Mouse (Mus musculus): ENCODE results near the gene Ttc29. TPM values are rescaled to one million over a fixed set of nuclear protein-coding genes. Genes with fewer than 3 reads are reported as not detected.

Ttc29 gene
- polyA plus RNA-seq, 1 experiment from 2014 or later, result not detected

- WGBS, result 81% methylated on average over 10 of the region's 10 CpGs
- no peaks in the 10 kb centered on the region for H3K27me3 ChIP-seq (ENCODE audit: low read depth, poor library complexity, severe bottlenecking)
Measured at GRCm38 (mm10) chr8:78289374-78289971, 76.4 kb downstream of the Ttc29 start.

GRCm38 (mm10) chr8:78290274-78290673 lies 77.2 kb downstream of the Ttc29 start:
- WGBS, result 63% methylated on average over 7 of the region's 7 CpGs
- Histone ChIP-seq H3K36me3 (no peaks in the 10 kb centered on the region), H3K9me3 (replicated peaks) (no peaks in the 10 kb centered on the region), H3K4me3 (no peak overlapping the region), H3K27me3 (ENCODE audit: low read depth, poor library complexity, severe bottlenecking) (no peaks in the 10 kb centered on the region), H3K27ac (no peak overlapping the region), H3K4me1 (peaks cover 8% of the 10 kb centered on the region; the same call in 1 of the 2 replicates)
- DNase-seq (ENCODE audit: low spot score), result no peak

More at GRCm38 (mm10) chr8:78289374-78289971, 76.4 kb downstream of the Ttc29 start:
- no peaks in the 10 kb centered on the region for H3K36me3 ChIP-seq
- no peaks in the 10 kb centered on the region for H3K9me3 ChIP-seq (replicated peaks)
- DNase-seq (ENCODE audit: low spot score), result no peak
- no peak overlapping the region for H3K27ac ChIP-seq
- H3K4me1 ChIP-seq, result peaks cover 8% of the 10 kb centered on the region; the same call in 1 of the 2 replicates
- H3K4me3 ChIP-seq, result no peak overlapping the region

GRCm38 (mm10) chr8:78295494-78295893 lies 82.4 kb downstream of the Ttc29 start:
- Histone ChIP-seq H3K27ac (no peak overlapping the region), H3K4me1 (peaks cover under 1% of the 10 kb centered on the region; the same call in 1 of the 2 replicates), H3K4me3 (no peak overlapping the region), H3K9me3 (replicated peaks) (no peaks in the 10 kb centered on the region), H3K27me3 (ENCODE audit: low read depth, poor library complexity, severe bottlenecking) (no peaks in the 10 kb centered on the region), H3K36me3 (no peaks in the 10 kb centered on the region)
- no peak for DNase-seq (ENCODE audit: low spot score)
- WGBS, result 70% methylated on average over 5 of the region's 5 CpGs

- Histone ChIP-seq H3K27me3 (ENCODE audit: low read depth, poor library complexity, severe bottlenecking) (0 out of 2 replicates have a peak, but pooled peaks cover 4% of the 10 kb centered on the region), H3K27ac (no peak overlapping the region), H3K9me3 (replicated peaks) (no peaks in the 10 kb centered on the region), H3K36me3 (no peaks in the 10 kb centered on the region), H3K4me1 (peaks cover 6% of the 10 kb centered on the region; the same call in 1 of the 2 replicates), H3K4me3 (no peak overlapping the region)
- 25% methylated on average over 7 of the region's 7 CpGs for WGBS
- no peak for DNase-seq (ENCODE audit: low spot score)
Measured at GRCm38 (mm10) chr8:78303579-78303978, 90.5 kb downstream of the Ttc29 start.

- H3K4me3 ChIP-seq, result no peak overlapping the region
- no peaks in the 10 kb centered on the region for H3K36me3 ChIP-seq
- no peak overlapping the region for H3K27ac ChIP-seq
- 0 out of 2 replicates have a peak, but pooled peaks cover 4% of the 10 kb centered on the region for H3K27me3 ChIP-seq (ENCODE audit: low read depth, poor library complexity, severe bottlenecking)
- peaks cover 6% of the 10 kb centered on the region; the same call in 1 of the 2 replicates for H3K4me1 ChIP-seq
- no peak for DNase-seq (ENCODE audit: low spot score)
- no peaks in the 10 kb centered on the region for H3K9me3 ChIP-seq (replicated peaks)
- 73% methylated on average over 10 of the region's 10 CpGs for WGBS
Measured at GRCm38 (mm10) chr8:78306604-78307003, 93.5 kb downstream of the Ttc29 start.

GRCm38 (mm10) chr8:78307131-78307530 lies 94.0 kb downstream of the Ttc29 start:
- no peak overlapping the region for H3K27ac ChIP-seq
- H3K4me3 ChIP-seq, result no peak overlapping the region
- H3K4me1 ChIP-seq, result peaks cover 6% of the 10 kb centered on the region; the same call in 1 of the 2 replicates
- H3K27me3 ChIP-seq (ENCODE audit: low read depth, poor library complexity, severe bottlenecking), result 0 out of 2 replicates have a peak, but pooled peaks cover 4% of the 10 kb centered on the region
- H3K36me3 ChIP-seq, result no peaks in the 10 kb centered on the region
- H3K9me3 ChIP-seq (replicated peaks), result no peaks in the 10 kb centered on the region
- no peak for DNase-seq (ENCODE audit: low spot score)
- 52% methylated on average over 4 of the region's 4 CpGs for WGBS

GRCm38 (mm10) chr8:78309539-78309938 lies 96.4 kb downstream of the Ttc29 start:
- Histone ChIP-seq H3K27me3 (ENCODE audit: low read depth, poor library complexity, severe bottlenecking) (0 out of 2 replicates have a peak, but pooled peaks cover 4% of the 10 kb centered on the region), H3K27ac (no peak overlapping the region), H3K36me3 (no peaks in the 10 kb centered on the region), H3K4me1 (no peaks in the 10 kb centered on the region; the same call in 1 of the 2 replicates), H3K9me3 (replicated peaks) (no peaks in the 10 kb centered on the region), H3K4me3 (no peak overlapping the region)
- WGBS, result 79% methylated on average over 6 of the region's 6 CpGs
- no peak for DNase-seq (ENCODE audit: low spot score)

- DNase-seq (ENCODE audit: low spot score), result no peak
- Histone ChIP-seq H3K4me1 (no peaks in the 10 kb centered on the region), H3K9me3 (replicated peaks) (no peaks in the 10 kb centered on the region), H3K4me3 (no peak overlapping the region), H3K27me3 (ENCODE audit: low read depth, poor library complexity, severe bottlenecking) (no peaks in the 10 kb centered on the region), H3K27ac (no peak overlapping the region), H3K36me3 (no peaks in the 10 kb centered on the region)
- WGBS, result 68% methylated on average over 9 of the region's 9 CpGs
Measured at GRCm38 (mm10) chr8:78315576-78315975, 102.5 kb downstream of the Ttc29 start.

GRCm38 (mm10) chr8:78317666-78318065 lies 104.6 kb downstream of the Ttc29 start:
- Histone ChIP-seq H3K27me3 (ENCODE audit: low read depth, poor library complexity, severe bottlenecking) (no peaks in the 10 kb centered on the region), H3K9me3 (replicated peaks) (no peaks in the 10 kb centered on the region), H3K36me3 (no peaks in the 10 kb centered on the region), H3K4me1 (no peaks in the 10 kb centered on the region), H3K27ac (no peak overlapping the region), H3K4me3 (no peak overlapping the region)
- 92% methylated on average over 2 of the region's 2 CpGs for WGBS
- no peak for DNase-seq (ENCODE audit: low spot score)

GRCm38 (mm10) chr8:78323391-78323790 lies 110.3 kb downstream of the Ttc29 start:
- H3K4me3 ChIP-seq, result no peak overlapping the region

GRCm38 (mm10) chr8:78340689-78341529 lies 127.8 kb downstream of the Ttc29 start:
- DNase-seq (ENCODE audit: low spot score), result no peak
- no peaks in the 10 kb centered on the region for H3K27me3 ChIP-seq (ENCODE audit: low read depth, poor library complexity, severe bottlenecking)
- no peaks in the 10 kb centered on the region for H3K36me3 ChIP-seq
- H3K9me3 ChIP-seq (replicated peaks), result no peaks in the 10 kb centered on the region
- H3K4me1 ChIP-seq, result peaks cover 7% of the 10 kb centered on the region
- H3K27ac ChIP-seq, result no peak overlapping the region
- WGBS, result 73% methylated on average over 11 of the region's 11 CpGs
- no peak overlapping the region for H3K4me3 ChIP-seq

More at GRCm38 (mm10) chr8:78323391-78323790, 110.3 kb downstream of the Ttc29 start:
- Histone ChIP-seq H3K9me3 (replicated peaks) (no peaks in the 10 kb centered on the region), H3K4me1 (no peaks in the 10 kb centered on the region), H3K27me3 (ENCODE audit: low read depth, poor library complexity, severe bottlenecking) (no peaks in the 10 kb centered on the region), H3K36me3 (no peaks in the 10 kb centered on the region), H3K27ac (no peak overlapping the region)
- no peak for DNase-seq (ENCODE audit: low spot score)
- 90% methylated on average over 3 of the region's 3 CpGs for WGBS

- no peak for DNase-seq (ENCODE audit: low spot score)
- Histone ChIP-seq H3K4me1 (peaks cover 14% of the 10 kb centered on the region), H3K4me3 (no peak overlapping the region), H3K36me3 (no peaks in the 10 kb centered on the region), H3K27me3 (ENCODE audit: low read depth, poor library complexity, severe bottlenecking) (no peaks in the 10 kb centered on the region), H3K9me3 (replicated peaks) (no peaks in the 10 kb centered on the region), H3K27ac (no peak overlapping the region)
- 87% methylated on average over 4 of the region's 4 CpGs for WGBS
Measured at GRCm38 (mm10) chr8:78342151-78342550, 129.1 kb downstream of the Ttc29 start.

GRCm38 (mm10) chr8:78344006-78344405 lies 130.9 kb downstream of the Ttc29 start:
- Histone ChIP-seq H3K27ac (no peak overlapping the region), H3K4me1 (peaks cover 14% of the 10 kb centered on the region), H3K9me3 (replicated peaks) (no peaks in the 10 kb centered on the region), H3K4me3 (no peak overlapping the region), H3K27me3 (ENCODE audit: low read depth, poor library complexity, severe bottlenecking) (no peaks in the 10 kb centered on the region; the same call in 1 of the 2 replicates), H3K36me3 (no peaks in the 10 kb centered on the region)
- WGBS, result 58% methylated on average over 2 of the region's 2 CpGs
- DNase-seq (ENCODE audit: low spot score), result no peak
